Mouse (Mus musculus) kidney, postnatal 4 days (tissue): ENCODE measurements around the gene Tbxa2r.

Experiments
- DNase-seq, 2 experiments: peaks; one replicate each; pipeline ENCODE4 v3.0.0; 2021; ENCODE audit warnings: mixed read lengths in 2 of 2

Tbxa2r gene

DNA sequence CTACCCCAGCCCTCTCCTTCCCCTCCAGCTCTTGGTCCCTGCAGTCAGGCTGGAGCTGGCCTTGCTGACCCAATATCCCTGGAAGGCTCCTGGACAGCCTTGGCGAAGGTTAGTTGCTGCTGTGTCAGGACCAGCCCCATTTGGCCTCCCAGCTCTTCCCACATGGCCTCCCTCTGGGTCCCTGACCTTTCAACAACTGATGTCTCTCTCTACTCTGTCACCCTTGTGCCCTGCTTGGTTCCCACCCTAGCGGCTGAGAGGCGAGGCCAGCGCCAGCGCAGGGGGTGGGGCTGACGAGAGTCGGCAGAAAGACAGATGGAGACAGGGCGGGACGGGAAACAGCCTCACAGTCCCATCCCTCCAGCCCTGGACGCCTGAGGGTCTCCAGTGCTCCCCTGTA is at the start of gene Tbxa2r:
Gene Tbxa2r (plus strand): TSS at position 346 of the 400 bp plus-strand sequence.
- DNase-seq = peak; percentile 70 to 80

DNA sequence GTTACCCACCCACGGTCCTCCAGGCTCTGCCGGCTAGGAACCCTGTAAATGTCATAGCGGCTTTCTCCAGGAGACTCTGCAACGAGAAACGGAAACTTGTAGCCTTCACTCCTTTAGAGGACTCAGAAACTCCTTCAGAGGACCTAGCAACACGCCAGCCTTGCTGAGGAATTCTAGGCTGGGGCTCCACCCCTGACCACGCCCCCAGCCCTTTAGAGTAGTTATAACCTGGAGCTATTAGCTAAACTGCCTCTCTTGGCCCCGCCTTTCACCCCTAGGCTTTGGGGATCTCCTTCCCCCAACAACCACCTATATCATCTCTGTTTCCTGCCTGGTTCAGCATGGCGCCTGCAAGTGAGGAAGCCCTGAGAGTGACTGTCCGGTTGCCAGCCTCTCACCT is 49.0 kb upstream of the Tbxa2r start:
- peak; percentile 53 to 66 for DNase-seq

DNA sequence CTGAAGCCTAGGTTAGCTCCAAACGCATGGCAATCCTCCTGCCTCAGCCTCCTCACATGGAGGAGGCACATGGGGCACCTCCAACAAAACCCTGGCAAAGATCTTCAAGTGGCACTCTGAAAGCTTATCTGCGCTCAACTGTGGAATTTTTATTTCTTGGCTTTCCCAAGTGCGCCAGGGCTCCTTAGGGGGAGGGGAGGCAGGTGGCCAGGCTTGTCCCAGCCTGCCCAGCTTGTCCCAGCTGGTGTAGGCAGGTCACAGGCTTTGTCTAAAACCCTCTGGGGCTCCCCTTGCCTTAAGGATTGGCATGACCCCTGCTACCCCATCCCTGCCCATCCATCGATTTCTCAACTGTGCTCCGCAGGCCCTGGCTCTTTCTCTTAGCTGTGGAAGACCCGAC is 44.3 kb upstream of the Tbxa2r start:
- no peak for DNase-seq

DNA sequence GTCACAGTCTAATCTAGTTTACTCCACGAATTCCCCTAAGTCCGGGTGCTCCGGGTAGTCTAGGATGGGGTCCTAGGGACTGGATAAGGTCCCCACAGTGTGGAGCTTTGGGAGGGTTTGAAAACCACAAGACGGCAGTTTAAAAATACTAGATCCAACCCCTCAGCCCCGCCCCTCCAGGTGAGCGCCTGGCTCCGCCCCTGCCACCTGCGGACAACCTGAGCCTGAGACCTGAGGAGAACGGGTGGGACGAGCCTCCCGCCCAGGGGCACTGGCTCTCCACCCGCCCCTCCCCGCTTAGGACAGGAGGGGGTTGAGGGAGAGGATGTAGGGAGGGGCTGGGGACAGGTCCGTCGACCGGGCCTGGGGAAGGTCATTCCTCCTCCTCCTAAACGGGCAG is 43.8 kb upstream of the Tbxa2r start:
- DNase-seq = peak; percentile 72 to 80

DNA sequence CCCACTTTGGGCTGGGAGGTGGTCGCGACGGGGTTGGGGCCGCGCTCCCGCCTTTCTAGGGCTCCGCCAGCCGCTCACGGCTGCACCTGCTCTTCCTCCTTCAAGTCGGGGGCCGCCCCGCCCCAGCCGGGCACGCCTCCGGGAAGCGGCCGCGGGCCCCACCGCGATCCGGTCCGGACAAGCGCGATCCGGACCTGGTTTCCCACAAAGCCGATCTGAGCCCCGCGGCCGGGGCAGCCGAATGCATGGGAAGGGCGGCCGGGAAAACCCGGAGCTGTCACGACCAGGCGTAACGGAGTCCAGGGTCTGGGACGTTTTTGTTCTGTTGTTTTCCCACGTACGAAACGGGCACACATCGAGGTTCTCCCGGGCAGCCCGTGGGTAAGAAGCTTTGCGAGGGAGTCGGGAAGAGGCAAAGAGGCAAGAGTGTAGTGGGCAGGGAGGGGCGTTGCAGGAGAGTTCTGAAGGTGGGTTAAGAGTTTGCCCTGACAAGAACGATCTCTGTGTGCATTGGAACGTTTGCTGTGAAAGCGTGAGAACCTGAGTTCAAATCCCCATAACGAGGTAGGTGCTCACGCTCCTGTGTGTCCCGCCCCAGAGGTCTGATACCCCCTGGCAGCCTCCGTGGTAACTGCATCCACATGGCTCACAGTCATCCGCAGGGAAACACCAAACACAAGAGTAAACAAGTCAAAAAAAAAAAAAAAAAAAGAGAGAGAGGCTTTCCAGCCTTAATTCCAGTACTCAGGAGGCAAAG is 42.7 kb upstream of the Tbxa2r start:
- DNase-seq = peak; percentile 96

DNA sequence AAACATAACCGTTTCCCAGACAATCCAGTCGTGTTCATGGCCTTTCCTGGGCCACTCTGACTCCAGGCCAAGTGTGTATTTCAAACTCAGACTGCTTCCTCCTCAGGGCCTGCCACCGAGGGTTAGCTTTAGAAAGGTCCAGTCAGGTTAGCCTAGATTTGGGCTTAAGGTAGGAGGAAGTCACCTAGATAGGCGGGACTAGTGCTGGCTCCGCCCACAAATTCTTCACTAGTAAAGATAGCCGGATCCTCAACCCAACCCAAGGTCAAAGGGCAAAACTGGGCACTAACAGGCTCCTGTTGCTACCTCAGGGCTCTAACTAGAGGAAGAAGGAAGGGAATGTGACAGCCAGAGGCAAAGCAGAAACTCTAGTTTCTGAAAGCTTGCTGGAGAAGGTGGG is 41.9 kb upstream of the Tbxa2r start:
- DNase-seq = peak in 1 of 2 experiments; percentile 57

DNA sequence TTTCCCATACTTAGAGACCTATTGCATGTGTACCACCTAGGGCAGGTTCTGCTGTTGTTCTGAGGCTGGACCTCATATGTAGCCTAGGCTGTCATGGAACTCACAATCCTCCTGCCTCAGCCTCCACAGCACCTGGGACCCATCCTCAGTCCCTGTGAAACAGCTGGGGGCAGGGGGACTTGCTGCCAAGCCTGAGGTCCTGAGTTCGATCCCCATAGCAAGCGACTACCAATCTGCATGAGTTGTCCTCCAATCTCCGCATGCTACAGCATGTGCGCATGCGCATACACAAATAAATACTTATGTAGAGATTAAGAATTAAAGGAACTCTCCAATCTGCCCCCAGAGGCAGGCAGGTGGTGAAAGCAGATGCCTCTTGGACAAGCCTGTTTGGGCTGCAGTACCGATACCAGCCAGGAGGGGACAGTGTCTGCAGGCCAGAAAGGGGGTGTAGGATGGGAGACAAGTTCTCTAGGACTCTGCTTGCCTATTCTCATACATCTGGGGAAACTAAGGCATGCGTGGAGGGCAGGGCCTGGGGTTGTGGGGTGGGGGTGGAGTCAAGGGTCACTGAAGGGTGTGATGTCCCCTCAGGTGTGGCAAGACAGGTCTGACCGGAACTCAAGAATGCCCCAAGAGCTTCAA is 40.9 kb upstream of the Tbxa2r start:
- peak; percentile 82 to 84 for DNase-seq

DNA sequence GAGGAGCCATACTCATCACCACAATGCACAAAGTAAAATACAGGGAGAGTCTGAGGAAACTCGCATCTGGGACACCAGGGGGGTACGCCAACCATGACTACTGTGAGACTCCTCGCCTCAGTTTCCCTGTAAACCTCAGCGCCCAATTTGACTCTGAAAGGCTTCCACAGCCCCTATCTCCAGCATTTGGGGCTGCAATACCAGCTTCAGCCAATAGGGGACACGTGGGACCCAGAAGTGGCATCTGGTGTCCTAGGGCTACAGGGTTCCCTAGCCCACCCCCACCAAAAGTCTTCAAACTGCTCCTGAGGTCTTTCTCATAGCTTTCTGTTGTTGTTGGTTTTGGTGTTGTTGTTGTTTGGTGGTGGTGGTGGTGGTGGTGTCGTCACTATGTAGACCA is 39.9 kb upstream of the Tbxa2r start:
- DNase-seq = peak; percentile 78 to 81

DNA sequence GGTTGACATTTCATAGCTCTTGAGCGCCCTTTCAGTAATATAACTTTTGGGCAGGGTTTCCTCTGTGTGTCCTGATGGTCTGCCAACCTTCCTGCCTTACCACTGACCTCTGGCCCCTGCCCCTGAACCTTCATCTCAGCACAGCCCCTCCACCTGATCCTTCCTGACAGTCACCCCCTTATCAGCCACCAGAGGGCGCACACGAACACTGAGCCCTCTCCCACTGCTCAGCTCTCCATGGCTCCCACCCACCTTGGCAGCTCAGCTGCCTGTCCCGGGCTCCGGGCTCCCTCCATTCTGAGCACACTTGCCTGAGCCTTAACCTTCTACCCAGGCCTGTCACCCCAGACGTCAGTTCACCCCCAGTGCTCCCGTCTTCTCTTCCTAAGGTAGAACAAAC is 39.3 kb upstream of the Tbxa2r start:
- peak; percentile 77 to 82 for DNase-seq

DNA sequence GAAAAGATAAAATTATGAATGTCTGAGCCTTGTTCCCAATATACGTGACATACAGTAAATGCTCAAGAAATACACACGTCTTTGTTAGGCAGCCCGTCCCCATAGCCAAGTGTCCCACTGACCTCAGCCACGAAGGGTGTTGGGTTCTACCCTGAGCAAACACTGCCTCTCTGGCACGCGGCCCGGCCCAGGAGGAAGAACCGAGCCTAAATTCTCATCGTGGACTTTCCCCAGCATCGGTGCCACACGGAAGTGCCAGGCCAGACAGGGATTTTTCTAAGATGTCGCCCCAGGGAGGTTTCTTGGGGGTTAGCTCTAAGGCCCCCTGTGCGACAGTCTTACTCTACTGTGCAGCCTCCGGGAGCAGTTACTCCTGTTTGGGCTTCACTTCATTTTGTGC is 38.7 kb upstream of the Tbxa2r start:
- no peak for DNase-seq

DNA sequence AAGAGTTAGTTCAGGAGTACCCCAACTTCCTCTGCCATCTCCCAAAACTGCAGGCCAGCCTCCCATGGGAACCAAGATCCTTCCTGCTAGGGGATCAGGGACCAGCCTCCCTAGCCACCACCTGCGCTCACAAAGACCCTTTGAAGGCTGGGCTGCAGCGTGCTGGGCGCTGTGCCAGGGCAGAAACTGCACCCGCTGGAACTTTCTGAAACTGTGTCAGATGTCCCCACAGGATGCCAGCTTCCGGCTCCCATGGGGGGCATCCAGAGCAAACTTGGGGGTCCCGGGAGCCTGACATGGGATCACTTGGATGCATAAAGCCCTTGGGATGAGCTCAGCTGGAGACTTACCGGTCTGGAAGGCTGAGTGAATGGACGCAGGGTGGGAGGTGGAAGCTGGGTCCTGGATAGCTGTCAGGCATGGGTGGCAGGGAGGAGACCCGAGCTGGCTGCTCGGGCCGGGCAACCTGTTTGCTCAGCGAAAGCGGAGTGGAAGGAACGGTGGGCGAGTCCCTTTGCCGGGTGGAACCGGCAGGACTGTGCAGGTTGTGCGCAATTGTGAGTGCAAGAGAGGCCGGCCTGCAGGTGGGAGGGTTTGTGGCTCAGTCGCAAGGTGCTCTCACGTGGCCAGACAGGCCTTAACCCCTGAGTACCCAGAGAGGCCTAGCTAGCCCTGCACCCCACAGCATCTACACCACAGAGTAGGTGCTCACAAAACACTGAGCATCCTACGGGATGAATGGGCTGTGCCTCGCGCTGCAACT is 37.7 kb upstream of the Tbxa2r start:
- DNase-seq = peak in 1 of 2 experiments; percentile 66

DNA sequence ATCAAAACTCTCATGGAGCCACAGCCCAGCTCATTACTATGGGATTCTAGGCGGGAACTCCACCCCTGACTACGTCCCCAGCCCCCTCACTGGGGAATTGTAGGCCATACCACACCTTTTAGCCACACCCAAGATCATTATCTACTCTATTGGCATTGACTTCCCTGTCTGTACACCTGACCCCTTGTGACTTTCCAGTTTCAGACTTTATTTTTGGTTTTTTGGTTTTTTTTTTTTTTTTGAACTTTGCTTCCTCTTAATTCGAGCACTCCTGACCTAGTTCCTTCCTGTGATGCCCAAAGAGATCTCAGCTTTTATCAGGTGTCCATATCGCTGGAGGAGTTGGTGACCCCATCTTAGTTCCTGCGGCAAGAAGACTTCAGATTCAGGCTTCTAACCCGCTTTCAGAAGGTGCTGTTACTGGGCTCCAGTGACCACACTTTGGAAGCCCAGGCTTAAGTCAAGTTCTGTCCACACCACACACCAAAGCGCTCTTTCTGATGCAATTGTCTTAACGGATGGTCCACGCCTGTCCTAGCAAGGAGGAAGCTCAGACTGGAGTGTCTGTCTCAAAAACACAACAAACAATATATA is 36.9 kb upstream of the Tbxa2r start, which contains the start of gene Tjp3:
Gene Tjp3 (minus strand): TSS at position 71 of the 594 bp plus-strand sequence.
- no peak for DNase-seq

DNA sequence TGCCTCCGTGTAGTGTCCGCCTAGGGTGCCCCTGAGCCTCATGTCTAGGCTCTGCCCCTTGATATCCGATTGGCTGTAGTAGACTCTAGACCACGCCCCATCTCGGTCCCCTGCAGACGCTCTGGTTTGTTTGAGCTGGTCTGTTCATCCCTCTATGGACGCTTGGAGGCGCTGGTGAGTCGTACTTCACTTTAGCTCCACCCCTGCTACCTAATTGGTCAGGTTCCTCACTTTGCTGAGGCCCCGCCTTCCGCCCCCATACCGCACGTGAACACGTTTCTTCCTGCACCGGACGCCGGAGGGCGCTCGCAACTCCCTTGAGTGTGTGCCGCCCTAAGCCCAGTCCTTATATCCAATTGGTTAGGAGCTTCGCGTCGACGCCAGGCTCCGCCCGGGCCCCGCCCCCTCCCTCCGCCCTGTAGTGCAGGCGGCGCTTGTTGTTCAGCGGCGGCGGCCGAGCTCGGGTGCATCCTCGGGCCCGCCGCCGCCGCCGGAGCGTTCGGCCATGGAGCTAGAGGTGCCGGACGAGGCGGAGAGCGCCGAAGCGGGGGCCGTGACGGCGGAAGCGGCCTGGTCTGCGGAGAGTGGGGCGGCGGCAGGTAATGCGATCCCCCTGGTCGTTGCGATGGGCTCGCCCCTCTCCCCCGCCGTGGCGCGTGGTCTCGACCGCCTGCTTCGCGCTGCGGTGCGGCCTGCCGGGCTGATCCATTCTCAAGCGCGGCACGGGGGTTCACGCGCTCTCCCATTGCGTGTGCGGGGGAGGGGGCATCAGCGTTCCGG is 35.8 kb upstream of the Tbxa2r start, which contains the start of gene Pip5k1c:
Gene Pip5k1c (plus strand): TSS at position 410 of the 780 bp plus-strand sequence.
- peak; percentile 99 to 100 for DNase-seq

DNA sequence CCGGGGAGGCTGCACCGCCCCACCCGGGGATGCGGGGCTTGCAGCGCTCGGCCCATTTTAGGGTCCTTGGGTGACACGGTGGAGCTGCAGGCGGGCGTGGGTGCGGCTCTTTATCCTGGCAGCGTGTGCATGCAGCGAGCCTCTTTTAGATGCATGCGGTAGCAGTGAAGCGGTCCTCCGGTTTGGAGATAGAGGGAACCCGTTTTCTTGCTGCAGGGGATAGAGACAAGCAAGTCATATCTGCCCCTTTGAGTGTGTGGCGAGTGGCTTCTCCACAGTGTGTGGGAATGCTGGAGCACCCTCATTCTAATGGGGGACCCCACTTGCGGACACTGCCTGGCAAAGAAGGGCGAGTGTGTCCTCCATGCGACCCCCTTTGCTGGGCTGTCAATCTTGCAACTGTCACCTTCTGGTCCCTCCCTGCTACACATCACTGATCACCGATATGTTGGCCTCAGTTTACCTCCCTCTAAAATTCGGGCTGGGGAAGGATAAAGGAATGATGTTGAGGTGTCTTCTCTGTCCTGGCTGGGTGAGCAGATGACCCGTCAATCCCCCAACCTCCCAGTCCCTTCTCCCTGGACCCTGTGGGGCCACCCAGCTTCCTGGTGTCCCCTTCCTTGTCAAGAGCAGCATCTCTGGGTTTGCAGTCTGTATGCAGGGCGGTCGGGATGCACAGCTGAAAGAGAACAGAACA is 35.0 kb upstream of the Tbxa2r start:
- no peak for DNase-seq

DNA sequence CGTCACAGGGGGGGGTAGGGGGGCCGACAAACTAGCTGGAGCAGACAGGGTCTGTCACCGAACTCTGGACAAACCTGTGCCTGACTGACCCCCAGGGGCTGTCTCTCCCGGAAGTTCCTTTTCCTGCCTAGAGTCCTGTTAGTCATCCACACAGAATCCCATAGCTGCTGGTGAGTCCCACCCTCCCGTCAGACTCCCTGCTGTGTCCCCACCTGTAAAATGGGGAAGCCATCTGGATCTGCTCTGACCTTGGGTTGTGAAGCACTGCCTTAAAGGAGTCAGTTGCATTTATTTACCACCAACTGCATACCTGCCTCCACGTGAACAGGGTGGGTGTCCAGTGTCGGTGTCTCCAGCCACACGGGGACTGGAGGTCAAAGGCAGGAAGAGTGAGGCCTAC is 34.1 kb upstream of the Tbxa2r start:
- DNase-seq = no peak

DNA sequence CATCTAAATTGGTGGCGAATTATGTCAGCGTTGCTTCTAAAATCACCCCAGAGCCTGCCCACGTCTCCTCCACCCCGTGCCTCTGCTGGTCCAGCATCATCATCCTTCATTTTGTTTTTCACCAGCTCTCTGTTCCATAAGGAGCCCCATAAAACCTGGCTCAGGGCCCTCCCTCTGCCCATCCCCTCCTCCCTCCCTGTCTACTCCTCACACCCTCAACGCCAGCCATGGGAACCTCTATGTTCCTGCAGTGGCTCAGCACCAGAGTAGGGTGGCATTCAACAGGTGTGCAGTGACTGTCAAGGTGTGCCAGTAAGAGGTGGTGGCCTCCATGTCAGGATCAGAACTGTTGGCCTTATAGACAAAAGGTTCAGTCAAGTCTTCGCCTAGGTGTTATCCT is 33.3 kb upstream of the Tbxa2r start:
- no peak for DNase-seq

DNA sequence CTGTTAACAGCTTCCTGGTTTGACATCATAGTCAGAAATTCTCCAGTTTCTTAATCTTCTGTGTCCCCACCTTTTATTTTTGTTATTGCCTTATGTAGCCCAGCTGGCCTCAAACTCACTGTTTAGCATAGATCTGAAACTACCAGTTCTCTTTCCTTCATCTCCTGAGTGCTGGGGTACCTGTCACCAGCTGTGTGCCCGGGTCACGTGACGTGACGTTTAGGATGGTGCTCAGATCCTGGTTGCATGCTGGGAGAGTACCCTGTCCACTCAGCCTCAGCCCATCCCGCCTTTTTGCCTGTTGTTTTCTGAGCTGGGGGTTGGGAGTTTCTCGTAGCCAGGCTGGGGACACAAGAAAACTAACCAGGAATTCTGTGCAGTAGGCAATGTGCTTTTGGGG is 31.3 kb upstream of the Tbxa2r start:
- DNase-seq = no peak

DNA sequence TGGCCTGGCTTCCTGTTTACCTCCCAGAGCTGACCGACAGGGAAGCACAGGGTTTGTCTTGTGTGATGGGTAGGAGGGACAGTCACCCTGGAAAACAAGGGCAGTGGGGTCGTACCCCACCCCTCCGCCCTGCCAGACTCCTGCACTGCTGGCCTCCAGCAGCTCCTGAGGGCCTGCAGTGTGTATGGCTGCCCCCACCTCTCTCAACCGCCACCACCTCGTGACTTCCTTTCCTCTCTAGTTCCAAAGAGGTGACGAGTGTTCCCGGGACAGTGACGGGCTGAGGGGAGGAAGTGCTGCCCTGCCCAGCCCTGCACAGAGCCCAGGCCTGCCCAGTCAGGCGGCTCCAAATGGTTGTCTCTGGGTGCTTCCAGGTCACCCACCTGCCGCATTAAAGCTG is 30.7 kb upstream of the Tbxa2r start:
- DNase-seq = peak; percentile 48 to 68

DNA sequence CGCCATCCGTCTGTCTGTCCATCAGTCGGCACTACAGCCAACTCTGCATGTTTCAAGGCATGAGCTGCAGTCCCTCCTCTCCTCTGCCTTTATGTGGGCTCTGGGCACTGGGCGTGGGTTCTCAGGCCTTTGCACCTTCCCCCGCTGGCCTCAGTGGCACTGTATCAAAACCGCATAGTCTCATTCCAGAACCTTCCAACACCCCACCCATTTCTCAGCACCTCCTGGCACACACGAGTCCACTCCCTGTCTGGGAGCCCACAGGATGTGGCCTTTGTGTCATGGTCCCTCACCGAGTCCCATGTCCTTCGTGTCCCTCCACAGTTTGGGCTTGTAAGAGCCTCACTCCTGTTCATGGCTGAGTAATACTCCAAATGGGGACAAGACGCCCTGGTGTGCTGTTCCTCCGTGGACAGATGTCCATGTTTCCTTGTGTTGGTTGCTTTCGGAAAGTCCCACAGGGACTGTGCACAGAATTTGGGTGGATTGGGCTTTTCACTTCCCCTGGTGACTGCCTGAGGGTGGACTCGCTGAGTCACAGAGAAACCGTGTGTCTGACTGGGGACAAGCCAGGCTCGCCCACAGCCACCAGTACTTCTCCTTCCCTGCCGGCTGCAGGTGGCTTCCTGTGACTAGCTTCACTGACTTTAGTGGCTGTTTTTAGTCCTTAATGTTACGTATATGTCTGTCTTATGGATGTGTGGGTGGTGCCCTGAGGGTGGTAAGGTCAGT is 30.0 kb upstream of the Tbxa2r start:
- DNase-seq = no peak

DNA sequence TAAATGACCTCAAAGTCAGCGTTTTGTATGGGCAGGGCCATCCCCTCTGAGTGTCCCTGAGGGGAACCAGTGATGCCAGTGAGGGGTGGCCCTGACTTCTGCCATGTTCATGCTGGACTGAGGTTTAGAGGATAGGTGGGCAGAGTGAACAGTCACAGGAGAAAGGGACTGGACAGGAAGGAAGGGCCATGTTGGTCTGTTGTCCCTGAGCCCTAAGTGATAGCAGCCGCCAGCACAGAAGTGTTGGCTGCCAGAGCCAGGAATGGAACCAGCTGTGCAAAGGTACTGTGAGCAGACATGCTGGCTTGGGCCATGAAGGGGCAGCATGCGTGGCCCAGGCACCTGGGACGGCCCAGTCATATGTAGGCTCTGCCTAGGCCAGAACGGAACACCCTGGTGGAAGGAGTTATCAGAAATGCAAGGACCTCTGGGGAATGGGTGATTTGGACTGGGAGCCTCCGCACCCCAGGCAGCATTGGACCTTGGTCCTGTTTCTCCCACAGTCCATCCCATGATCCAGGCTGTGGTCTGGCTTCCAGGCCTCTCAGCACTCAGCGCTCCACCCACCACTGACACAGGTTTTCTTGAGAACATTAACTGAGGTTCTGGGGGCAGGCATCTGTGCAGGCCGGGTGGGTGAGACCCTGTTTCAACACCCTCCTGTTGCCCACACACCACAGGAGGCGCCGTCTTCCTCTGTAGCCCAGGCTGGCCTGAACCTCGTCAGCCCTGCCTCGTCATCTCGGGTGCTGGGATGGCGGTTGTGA is 28.8 kb upstream of the Tbxa2r start:
- peak; percentile 51 to 74 for DNase-seq
